Mouse (Mus musculus): ENCODE data around the gene Plin4.

DNA sequence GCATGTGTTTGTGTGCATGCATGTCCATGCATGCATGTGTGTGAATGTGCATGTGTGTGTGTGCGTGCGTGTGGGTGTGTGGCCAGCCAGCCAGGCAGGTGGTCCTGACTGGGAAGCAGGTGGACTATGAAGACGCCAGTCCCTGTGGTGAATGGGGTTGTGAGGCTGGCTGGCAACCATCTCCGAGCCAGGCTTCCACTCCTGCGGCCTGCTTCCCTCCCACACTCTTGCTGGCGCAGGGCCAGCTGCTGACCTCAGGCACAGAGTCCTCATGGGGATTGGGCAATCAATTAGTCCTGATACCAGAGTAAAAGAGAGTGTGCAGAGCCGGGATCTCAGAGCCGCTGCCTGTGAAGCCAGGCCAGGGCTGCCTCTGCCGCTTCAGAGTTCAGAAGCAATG, 44.0 kb upstream of the Plin4 start:
- TF ChIP-seq CTCF (IDR thresholded peaks at IDR 0.05; ENCODE audit: extremely low read depth, insufficient read depth, insufficient read length, insufficient replicate concordance) (no peak), POLR2A (IDR thresholded peaks at IDR 0.05; ENCODE audit: low read depth, low read length) (no peak)
